In genomic region chr9:66239173-66239572, GRCm38 (mm10) we compare ENCODE assay signal across 19 mouse cellular contexts.
DNase-seq lines count a peak whose midpoint lies in the region; ATAC-seq lines count a peak whose summit lies in the region.
"Had no signal": no experiment of that assay in that cellular context is flagged by ENCODE, and none has a peak within 500 bp of the region (broad histone marks: within the 10 kb centered on the region; RNA-seq: fewer than 3 reads in every experiment).

No protein-coding gene starts in this region.

- no peak for ATAC-seq in heart, embryonic 11.5 days (replicated peaks; ENCODE audit: insufficient number of reproducible peaks, low FRiP score, low TSS enrichment)
- ATAC-seq in liver, embryonic 12.5 days: peak; percentile 70; the same call in 1 of the 2 replicates
- peak; percentile 79 for ATAC-seq in megakaryocyte-erythroid progenitor cell, adult 5-6 weeks (replicated peaks; ENCODE audit: low FRiP score, low TSS enrichment, poor library complexity, severe bottlenecking)
- ATAC-seq: forebrain, postnatal 0 days had no signal

- H3K4me1 ChIP-seq in heart, embryonic 10.5 days: peaks cover 47% of the 10 kb centered on the region
- H3K4me1 ChIP-seq in heart, embryonic 11.5 days (ENCODE audit: control insufficient read depth, insufficient read depth, low read length): peaks cover 19% of the 10 kb centered on the region
- H3K4me1 ChIP-seq in brown adipose tissue, adult 24 weeks (ENCODE audit: control insufficient read depth, insufficient read depth, insufficient read length, low read length): peaks cover 33% of the 10 kb centered on the region
- H3K4me1 ChIP-seq in liver, embryonic 12.5 days: peaks cover 29% of the 10 kb centered on the region

- no peaks in the 10 kb centered on the region for H3K36me3 ChIP-seq in heart, embryonic 10.5 days
- H3K36me3 ChIP-seq in heart, embryonic 11.5 days (ENCODE audit: control insufficient read depth, insufficient read depth, low read length): no peaks in the 10 kb centered on the region
- no peaks in the 10 kb centered on the region for H3K36me3 ChIP-seq in liver, embryonic 12.5 days
- H3K36me3 ChIP-seq: hindbrain, embryonic 12.5 days; limb, embryonic 15.5 days; midbrain, embryonic 10.5 days had no signal

- H3K4me2 ChIP-seq in heart, embryonic 11.5 days: no peak overlapping the region
- H3K4me2 ChIP-seq in liver, embryonic 12.5 days: no peak overlapping the region
- H3K4me2 ChIP-seq: hindbrain, embryonic 12.5 days; limb, embryonic 15.5 days had no signal

- no peak for DNase-seq in heart, embryonic 10.5 days (ENCODE audit: low spot score)
- no peak for DNase-seq in thymus, postnatal 4 days
- no peak for DNase-seq in spleen, adult 18-20 months
- DNase-seq in layer of hippocampus, adult 9-11 months: no peak
- DNase-seq: adrenal gland, postnatal 14 days; B cell, adult 2 months; cerebellum, postnatal 25 days; forebrain, postnatal 0 days; gastrocnemius, postnatal 36 days; right cerebral cortex, adult 18-20 months; thymus, postnatal 14 days had no signal

- no peak overlapping the region for H3K4me3 ChIP-seq in heart, embryonic 10.5 days
- H3K4me3 ChIP-seq in heart, embryonic 11.5 days (ENCODE audit: low read depth, low read length): no peak overlapping the region
- no peak overlapping the region for H3K4me3 ChIP-seq in brown adipose tissue, adult 24 weeks (ENCODE audit: insufficient read depth, low read depth, low read length)
- H3K4me3 ChIP-seq in liver, embryonic 12.5 days: no peak overlapping the region
- H3K4me3 ChIP-seq: hindbrain, embryonic 12.5 days; limb, embryonic 15.5 days; midbrain, embryonic 10.5 days had no signal

- H3K27ac ChIP-seq in heart, embryonic 10.5 days: 0 out of 2 replicates have a peak overlapping the region, but pooled peaks have one; percentile 16
- no peak overlapping the region for H3K27ac ChIP-seq in heart, embryonic 11.5 days (ENCODE audit: low read depth, low read length)
- H3K27ac ChIP-seq in brown adipose tissue, adult 24 weeks (replicated peaks; ENCODE audit: low read depth, low read length): peak overlapping the region; percentile 13; the same call in 1 of the 2 replicates
- H3K27ac ChIP-seq in liver, embryonic 12.5 days: no peak overlapping the region
- H3K27ac ChIP-seq: hindbrain, embryonic 12.5 days; kidney, postnatal 0 days; limb, embryonic 15.5 days; midbrain, embryonic 10.5 days had no signal

- no peak overlapping the region for H3K9ac ChIP-seq in heart, embryonic 11.5 days (ENCODE audit: low read depth, low read length)
- no peak overlapping the region for H3K9ac ChIP-seq in liver, embryonic 12.5 days
- H3K9ac ChIP-seq: forebrain, postnatal 0 days; hindbrain, embryonic 12.5 days; limb, embryonic 15.5 days had no signal

- no peaks in the 10 kb centered on the region for H3K9me3 ChIP-seq in heart, embryonic 10.5 days
- no peaks in the 10 kb centered on the region for H3K9me3 ChIP-seq in heart, embryonic 11.5 days (replicated peaks; ENCODE audit: control insufficient read depth, low read length)
- H3K9me3 ChIP-seq in liver, embryonic 12.5 days (replicated peaks): no peaks in the 10 kb centered on the region
- H3K9me3 ChIP-seq: limb, embryonic 15.5 days; midbrain, embryonic 10.5 days had no signal

- H3K27me3 ChIP-seq in heart, embryonic 10.5 days (ENCODE audit: insufficient read depth, poor library complexity, severe bottlenecking): no peaks in the 10 kb centered on the region
- H3K27me3 ChIP-seq in heart, embryonic 11.5 days (ENCODE audit: control insufficient read depth, insufficient read depth, low read length): no peaks in the 10 kb centered on the region
- no peaks in the 10 kb centered on the region for H3K27me3 ChIP-seq in liver, embryonic 12.5 days (replicated peaks)
- H3K27me3 ChIP-seq: hindbrain, embryonic 12.5 days; limb, embryonic 15.5 days had no signal

- 48% methylated on average over 7 of the region's 7 CpGs for WGBS in heart, embryonic 10.5 days
- WGBS in heart, embryonic 11.5 days (ENCODE audit: insufficient replicate concordance): 45% methylated on average over 7 of the region's 7 CpGs
- WGBS in liver, embryonic 12.5 days (ENCODE audit: insufficient replicate concordance): 10% methylated on average over 7 of the region's 7 CpGs

Comparison
In these comparisons a context has a peak if more than half of its experiments do, and no peak if none do; other contexts are left out.
1. H3K27ac ChIP-seq: peak in heart, embryonic 10.5 days (single experiment) and brown adipose tissue, adult 24 weeks (single experiment); none in heart, embryonic 11.5 days (single experiment) and liver, embryonic 12.5 days (single experiment).